ENCODE assay signal across 1 mouse cellular context in the genomic region with DNA sequence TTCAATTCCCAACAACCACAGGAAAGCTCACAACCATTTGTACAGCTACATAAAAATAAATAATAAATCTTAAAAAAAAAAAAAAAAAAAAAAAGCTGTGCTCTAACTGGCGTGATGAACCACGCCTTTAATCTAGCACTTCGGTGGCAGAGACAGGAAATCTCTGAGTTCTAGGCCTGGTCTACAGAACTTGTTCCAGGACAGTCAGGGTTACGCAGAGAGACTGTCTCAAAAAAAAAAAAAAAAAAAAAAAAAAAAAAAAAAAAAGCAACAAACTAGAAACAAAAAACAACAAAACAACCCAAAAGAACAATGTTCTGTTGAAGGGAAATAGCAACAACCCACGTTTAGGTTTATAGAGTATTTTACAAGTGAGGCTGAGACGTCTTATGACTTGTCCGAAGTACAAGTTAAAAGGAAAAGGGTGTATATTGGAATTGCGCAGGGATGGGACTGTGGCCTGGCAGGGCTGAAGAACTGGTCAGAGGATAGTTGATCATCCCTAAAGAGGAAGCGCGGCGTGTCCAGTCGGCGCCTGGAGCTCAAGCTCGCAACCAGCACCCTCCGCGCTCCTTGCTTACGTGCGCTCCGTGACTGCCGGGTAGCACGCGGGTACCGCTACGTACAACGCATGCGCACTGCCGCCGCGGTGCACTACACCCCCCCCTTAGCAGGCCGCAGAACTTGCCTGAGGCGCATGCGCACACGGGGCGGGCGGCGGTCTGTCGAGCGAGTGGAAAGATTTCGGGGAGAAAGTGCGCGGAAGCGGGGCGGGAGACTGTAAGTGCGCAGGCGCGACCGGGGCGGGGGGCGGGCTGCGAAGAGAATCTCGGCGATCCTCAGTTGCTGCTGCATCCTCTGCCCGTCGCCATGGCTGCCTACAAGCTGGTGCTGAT.
TF ChIP-seq lines count a peak whose summit lies in the region.

Gene Pgam1 (plus strand): TSS at position 746 of the 896 bp plus-strand sequence.

TF ChIP-seq in MEL, 35 proteins besides CTCF, POLR2A, EP300 and RAD21 (continued from another document):
- TF ChIP-seq NRF1 (IDR thresholded peaks at IDR 0.05; ENCODE audit: insufficient read depth, low read depth, low read length, poor library complexity, severe bottlenecking) (peak; percentile 87), MAZ (IDR thresholded peaks at IDR 0.05; ENCODE audit: low read depth, low read length) (no peak; the same call in 1 of the 2 replicates), CHD1 (IDR thresholded peaks at IDR 0.05; ENCODE audit: low read depth, low read length) (no peak), SMC3 (IDR thresholded peaks at IDR 0.05; ENCODE audit: low read depth, low read length) (no peak), HCFC1 (IDR thresholded peaks at IDR 0.05; ENCODE audit: low read depth, low read length) (peak; percentile 81), MXI1 (IDR thresholded peaks at IDR 0.05; ENCODE audit: low read depth, low read length) (peak; percentile 94), ELF1 (IDR thresholded peaks at IDR 0.05; ENCODE audit: low read depth, low read length) (peak; percentile 79), ZMIZ1 (IDR thresholded peaks at IDR 0.05; ENCODE audit: low read depth, low read length) (0 out of 2 replicates have a peak, but pooled peaks have one; percentile 50), ZC3H11A (IDR thresholded peaks at IDR 0.05; ENCODE audit: low read depth, low read length) (no peak), UBTF (IDR thresholded peaks at IDR 0.05; ENCODE audit: borderline replicate concordance, insufficient read depth, low read depth, low read length) (no peak), TAL1 (IDR thresholded peaks at IDR 0.05; ENCODE audit: low read length) (no peak), E2F4 (IDR thresholded peaks at IDR 0.05; ENCODE audit: borderline replicate concordance, low read depth, low read length) (no peak), CHD2 (IDR thresholded peaks at IDR 0.05; ENCODE audit: low read length) (no peak), POLR2AphosphoS2 (IDR thresholded peaks at IDR 0.05; ENCODE audit: low read length) (peak; percentile 94), ETS1 (IDR thresholded peaks at IDR 0.05; ENCODE audit: low read depth, low read length) (peak; percentile 23; the same call in 1 of the 2 replicates)
